Mouse (Mus musculus) monocyte, adult 2 months (primary cell): Measurements from ENCODE around the gene Sh3rf1.

Experiments used
- DNase-seq, 2 experiments: peaks; one replicate each; pipeline ENCODE4 v3.0.0; 2022; ENCODE audit warnings: low spot score in 2 of 2, low read depth in 1 of 2

Sh3rf1 gene

DNA sequence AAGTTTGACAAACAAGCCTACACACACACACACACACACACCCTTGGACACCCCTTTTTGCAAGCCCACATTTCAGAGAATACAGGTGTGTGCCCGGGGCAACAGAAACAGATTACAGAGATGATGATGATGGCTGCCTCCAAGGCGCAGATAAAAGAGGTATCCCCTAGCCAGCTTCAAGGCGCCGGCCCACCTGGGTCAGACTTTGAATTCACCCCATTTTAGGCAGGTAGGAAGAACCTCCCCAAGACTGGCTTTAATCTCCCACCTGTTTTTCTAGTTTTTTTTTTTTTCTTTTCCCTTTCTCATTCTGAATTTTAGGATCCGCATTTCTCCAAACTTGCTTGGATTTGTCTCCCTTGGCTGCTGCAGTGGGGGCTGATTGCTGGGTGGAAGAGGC is 389 bp upstream of the Sh3rf1 start:
- DNase-seq: no peak

DNA sequence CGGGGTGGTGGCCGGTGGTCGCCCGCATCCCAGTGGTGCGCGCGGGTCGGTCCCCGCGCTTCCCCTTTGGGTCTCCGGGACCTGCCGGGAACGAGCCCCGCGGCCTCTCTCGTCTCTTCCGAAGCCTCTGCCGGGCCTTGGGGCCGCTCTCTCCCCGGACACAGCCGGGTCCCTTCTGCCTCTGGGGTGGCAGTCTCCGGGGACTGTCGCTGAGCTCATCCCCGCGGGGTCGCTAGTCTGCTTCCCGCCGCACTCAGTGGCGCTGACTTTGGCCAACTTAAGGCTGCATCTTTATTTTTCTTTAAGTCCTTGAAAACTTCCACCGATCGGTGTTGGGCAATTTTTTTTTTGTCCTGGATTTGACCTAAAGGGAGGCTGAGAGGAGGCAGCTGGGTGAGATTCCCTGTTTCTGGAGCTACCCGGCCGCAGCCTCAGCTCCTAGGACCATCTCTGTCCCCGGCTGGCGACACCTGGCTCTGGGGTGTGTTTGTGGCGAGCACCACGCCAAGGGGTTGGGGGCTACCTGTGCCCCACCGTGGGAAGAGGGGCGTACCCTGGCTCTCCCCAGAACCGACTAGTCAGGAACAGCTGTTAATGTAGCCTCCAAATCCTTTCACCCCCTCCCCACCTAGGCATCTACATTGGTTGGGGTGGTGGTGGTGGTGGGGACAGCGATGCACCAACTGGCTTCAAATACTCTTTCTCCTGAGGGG is 864 bp downstream of the Sh3rf1 start:
- DNase-seq: no peak

GRCm38 (mm10) chr8:61225581-61226395 is 2.1 kb downstream of the Sh3rf1 start:
- no peak for DNase-seq

DNA sequence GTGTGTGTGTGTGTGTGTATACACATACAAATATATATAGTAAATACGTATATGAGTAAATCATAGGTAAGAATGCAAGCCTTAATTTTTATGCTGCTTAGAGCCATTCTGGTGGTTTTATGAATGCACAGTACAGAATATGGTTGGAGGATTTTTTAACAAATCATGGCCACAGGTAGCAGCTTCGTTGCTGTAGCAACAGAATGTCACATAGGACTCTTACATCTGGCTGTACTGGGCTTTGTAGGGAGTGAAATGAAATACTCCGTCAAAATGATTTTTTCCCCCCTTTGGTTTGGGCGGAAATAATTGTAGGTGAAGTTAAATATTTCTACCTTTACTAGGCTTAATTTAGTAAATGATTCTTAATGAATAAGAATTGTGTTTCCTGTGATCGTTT is 3.0 kb downstream of the Sh3rf1 start:
- no peak for DNase-seq

DNA sequence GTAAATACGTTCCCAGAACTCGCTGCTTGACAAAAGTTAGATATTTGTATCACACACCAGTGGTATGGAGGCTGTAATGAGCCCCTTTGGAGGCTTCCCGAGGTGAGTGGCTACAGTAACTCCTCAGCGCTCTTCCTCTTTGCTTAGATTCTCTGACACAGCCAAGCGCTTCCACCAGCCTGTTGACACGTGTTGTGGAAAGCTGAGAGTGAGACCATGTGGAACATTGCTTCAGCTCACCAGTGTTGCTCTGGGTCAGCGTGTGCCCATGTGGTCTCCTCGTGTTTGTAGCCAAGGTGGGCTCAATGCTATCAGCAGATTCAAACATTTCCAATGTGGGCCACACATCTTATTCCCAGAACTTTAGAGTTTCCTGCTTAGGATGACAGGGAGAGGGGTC is 5.0 kb downstream of the Sh3rf1 start:
- no peak for DNase-seq

GRCm38 (mm10) chr8:61229511-61230195 is 6.0 kb downstream of the Sh3rf1 start:
- DNase-seq: no peak

DNA sequence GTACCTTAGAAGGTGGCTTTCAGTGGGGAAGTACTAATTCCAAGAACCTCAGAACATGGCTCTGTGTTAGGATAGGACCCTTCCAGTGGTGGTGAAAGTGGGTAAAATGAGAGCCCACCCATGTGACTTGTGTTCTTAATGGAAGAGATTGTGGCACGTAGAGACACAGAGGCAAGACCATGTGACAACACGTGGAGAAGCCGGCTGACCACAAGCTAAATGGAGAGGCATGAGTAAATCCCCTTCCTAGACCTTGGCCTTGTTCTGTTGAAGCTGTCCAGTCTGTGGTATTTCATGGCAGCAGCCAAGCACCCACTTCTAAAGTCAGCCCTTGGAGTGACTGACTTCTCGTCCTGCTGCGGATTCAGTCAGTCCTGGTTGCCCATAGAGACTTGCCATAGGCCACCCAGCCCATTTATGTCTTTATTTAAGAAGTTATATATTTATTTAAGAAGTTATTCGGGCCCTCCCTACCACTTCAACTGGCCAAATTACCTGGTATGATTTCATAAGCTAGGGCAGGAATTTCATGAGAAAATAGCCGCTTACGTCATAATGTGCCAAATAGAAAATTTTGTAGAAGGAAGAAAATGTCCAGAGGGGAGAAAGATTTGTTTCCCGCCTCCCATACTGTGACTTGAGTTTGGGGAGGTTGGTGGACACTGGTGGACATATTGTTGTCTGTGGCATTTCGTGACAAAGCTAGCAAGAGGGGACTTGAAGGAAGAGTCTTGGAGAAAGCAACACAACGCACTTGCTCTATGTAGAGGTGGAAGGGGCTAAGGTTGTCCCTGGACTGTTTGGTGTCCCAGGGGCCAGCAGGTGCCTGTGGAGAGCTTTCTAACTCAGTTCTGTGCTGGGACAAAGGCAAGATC is 7.4 kb downstream of the Sh3rf1 start:
- no peak for DNase-seq

- no peak for DNase-seq
Measured at GRCm38 (mm10) chr8:61235499-61235898, 11.8 kb downstream of the Sh3rf1 start.

DNA sequence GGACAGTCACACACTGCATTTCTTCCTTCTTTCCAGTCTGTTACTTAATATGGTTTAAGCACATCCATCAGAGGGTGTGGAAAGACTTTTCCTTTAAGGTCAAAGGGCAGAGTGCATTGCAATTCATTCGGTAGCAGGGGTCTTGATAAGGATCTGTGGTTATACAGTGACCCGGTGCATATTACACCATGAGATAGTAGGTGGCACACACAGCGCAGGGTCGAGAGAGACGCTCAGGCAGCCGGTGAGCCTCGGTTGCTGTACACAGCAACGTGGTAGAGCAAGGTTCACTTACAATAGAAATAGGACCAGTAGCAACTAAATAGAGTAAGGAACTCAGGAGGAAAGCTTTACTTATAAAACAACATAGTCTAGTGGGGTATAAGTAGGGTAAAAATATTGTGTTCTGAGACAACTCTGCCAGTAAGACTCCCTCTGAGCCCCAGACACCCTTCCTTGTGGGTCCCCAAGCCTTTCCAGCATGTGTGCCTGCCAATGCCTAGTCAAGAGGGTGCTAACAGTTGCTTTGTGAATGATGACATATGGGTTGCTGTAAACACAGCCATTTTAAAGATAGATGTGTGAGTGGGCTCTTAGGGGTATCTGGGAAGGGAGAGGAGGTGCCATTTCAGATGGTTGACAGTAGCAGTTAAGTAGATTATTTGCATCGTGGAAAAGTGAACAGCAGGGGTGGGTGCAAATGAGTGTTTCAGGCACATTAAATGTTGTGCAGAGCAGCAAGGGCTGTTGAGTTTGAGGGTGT is 13.0 kb downstream of the Sh3rf1 start:
- no peak for DNase-seq

DNA sequence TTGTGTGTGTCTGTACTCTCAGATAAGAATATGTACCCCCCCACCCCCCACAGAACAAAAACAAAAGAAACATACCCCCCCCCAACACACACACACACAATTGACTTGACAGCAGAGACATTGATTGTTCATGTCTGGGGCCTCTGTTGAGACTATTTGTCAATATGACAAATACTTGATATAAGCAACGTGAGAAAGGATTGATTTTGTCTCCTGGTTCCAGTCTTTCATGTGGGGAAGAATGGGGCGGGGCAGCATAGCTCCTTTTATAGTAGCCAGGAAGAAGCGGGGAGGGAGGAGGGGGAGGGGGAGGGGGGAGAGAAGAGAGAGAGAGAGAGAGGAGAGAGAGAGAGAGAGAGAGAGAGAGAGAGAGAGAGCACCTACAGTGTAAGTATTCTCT is 15.9 kb downstream of the Sh3rf1 start:
- no peak for DNase-seq

DNA sequence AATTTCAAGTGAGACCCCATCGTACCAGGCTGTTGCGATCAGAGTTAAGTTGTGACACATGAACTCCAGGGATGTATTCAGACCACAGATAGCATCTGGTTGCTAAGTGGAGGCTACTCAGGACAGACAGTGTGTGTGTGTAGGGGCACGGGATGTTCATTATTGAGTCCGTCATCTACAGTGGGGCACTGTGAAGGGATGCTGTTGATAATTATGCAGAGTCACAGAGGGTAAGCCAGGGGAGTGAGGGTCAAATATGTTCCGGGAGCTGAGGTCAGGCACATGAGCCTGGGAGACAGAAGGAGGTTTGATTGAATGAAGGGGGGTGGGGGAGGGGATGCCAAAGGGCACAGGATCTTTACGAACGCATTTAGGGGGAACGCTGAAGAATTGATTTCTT is 17.6 kb downstream of the Sh3rf1 start:
- no peak for DNase-seq

DNA sequence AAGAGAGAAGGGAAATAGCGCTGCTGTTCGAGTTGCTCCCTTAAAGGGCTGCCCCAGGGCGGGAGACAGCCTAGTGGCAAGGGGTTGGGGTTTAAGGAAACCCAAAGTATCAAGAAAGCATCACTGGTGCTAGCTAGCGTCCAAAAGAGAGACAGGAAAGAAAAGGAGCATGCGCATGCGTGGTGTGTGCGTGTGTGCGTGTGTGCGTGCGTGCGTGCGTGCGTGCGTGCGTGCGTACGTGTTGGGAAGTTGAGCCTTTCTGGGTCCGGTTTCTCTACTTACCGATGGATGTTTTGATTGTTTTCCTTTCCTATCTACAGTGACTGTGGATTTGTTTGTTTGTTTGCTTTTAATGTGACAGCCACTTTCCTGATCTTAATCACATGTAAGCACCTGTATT is 19.2 kb downstream of the Sh3rf1 start:
- DNase-seq: no peak

GRCm38 (mm10) chr8:61243491-61243890 is 19.8 kb downstream of the Sh3rf1 start:
- DNase-seq: no peak

- no peak for DNase-seq
Measured at GRCm38 (mm10) chr8:61244157-61244556, 20.5 kb downstream of the Sh3rf1 start.

DNA sequence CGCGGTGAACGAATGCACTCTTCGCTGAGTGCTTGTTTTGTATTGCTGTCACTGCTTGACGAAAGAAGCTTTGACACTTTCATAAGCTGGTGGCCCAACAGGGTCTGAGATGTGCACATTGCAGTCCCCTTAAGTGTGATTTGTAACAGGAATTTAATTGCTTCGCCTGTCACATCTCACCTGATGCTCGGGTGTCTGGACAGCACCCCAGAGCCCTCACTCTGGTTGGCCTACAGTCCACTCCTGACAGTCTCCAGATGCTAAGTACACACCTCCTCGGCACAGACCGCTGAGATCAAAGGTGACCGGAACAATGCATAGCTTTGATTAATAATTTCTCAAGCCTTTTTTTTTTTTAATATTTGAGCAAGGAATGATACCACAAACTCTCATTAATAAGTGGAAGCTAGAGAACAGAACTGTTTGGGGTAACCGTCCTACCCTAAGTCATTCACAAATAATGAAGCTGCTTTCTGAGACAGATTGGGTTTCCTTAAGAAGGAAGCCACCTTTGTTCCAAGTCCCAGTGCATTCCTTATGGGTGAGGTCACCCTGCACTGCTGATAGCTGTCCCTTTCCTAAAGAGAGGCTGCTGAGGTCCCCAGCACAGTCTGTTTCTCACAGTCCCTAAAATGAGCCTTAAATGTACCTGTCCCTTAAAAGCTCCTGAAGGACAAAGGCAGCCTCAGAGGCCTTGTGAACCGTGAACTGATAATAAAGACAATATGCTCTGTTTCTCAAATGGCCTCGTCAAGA is 23.8 kb downstream of the Sh3rf1 start:
- no peak for DNase-seq

- no peak for DNase-seq
Measured at GRCm38 (mm10) chr8:61249511-61249910, 25.8 kb downstream of the Sh3rf1 start.

GRCm38 (mm10) chr8:61254196-61254595 is 30.5 kb downstream of the Sh3rf1 start:
- DNase-seq: no peak

- no peak for DNase-seq
Measured at GRCm38 (mm10) chr8:61258828-61259227, 35.2 kb downstream of the Sh3rf1 start.

- DNase-seq: no peak
Measured at GRCm38 (mm10) chr8:61259526-61259925, 35.9 kb downstream of the Sh3rf1 start.

DNA sequence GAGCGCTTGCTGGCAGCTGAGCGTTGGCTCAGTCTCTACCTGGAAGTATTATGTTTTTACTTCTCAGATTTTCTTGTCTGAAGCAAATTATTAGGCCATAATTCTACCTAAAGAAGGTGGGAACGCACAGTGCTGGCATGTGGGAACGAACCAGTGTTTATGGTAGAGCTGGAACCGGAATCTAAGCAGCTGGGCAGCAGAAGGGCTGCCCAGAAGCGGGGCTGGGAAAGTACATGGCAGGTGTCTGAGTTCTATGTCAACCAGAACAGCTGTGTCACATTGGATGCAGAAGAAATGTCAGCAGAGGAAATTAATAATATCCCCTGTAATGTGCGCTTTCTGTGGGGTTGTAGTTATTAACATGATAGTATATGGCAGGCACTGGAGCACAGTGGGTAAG is 36.9 kb downstream of the Sh3rf1 start:
- DNase-seq: no peak
